Mouse (Mus musculus) forelimb bud, embryonic 11.5 days (tissue): ENCODE results near the gene Zfp36l1.
"Not testable (repeated sequence)": the region's sequence is repeated elsewhere in the genome, so short reads cannot be mapped to it uniquely, and the experiment has no call there.

Source experiments
- DNase-seq: peaks from one replicate; pipeline ENCODE4 v3.0.0-alpha.2; 2012; ENCODE audit warnings: low read depth, low spot score

Gene Zfp36l1

GRCm38 (mm10) chr12:80110546-80110870 lies 2.3 kb downstream of the Zfp36l1 start:
- DNase-seq: no peak

GRCm38 (mm10) chr12:80109753-80110545 lies 2.9 kb downstream of the Zfp36l1 start:
- DNase-seq: no peak

GRCm38 (mm10) chr12:80108896-80109668 lies 3.7 kb downstream of the Zfp36l1 start:
- not testable (repeated sequence) for DNase-seq

GRCm38 (mm10) chr12:80106896-80107667 lies 5.7 kb downstream of the Zfp36l1 start:
- DNase-seq: no peak

GRCm38 (mm10) chr12:80106138-80106895 lies 6.5 kb downstream of the Zfp36l1 start:
- no peak for DNase-seq

GRCm38 (mm10) chr12:80103521-80103973 lies 9.3 kb downstream of the Zfp36l1 start:
- DNase-seq: no peak

GRCm38 (mm10) chr12:80103089-80103488 lies 9.7 kb downstream of the Zfp36l1 start:
- DNase-seq: no peak

GRCm38 (mm10) chr12:80098825-80099224 lies 14.0 kb downstream of the Zfp36l1 start:
- DNase-seq: no peak

- no peak for DNase-seq
Observed at GRCm38 (mm10) chr12:80096734-80097133, 16.1 kb downstream of the Zfp36l1 start.

GRCm38 (mm10) chr12:80092787-80093186 lies 20.0 kb downstream of the Zfp36l1 start:
- DNase-seq: no peak

GRCm38 (mm10) chr12:80091080-80091479 lies 21.7 kb downstream of the Zfp36l1 start:
- DNase-seq: no peak

- DNase-seq: no peak
Observed at GRCm38 (mm10) chr12:80090529-80090928, 22.3 kb downstream of the Zfp36l1 start.

GRCm38 (mm10) chr12:80088143-80088542 lies 24.7 kb downstream of the Zfp36l1 start:
- DNase-seq: no peak

- DNase-seq: no peak
Observed at GRCm38 (mm10) chr12:80084446-80085112, 28.2 kb downstream of the Zfp36l1 start.

- DNase-seq: no peak
Observed at GRCm38 (mm10) chr12:80083937-80084336, 28.9 kb downstream of the Zfp36l1 start.

- DNase-seq: no peak
Observed at GRCm38 (mm10) chr12:80083133-80083821, 29.5 kb downstream of the Zfp36l1 start.

GRCm38 (mm10) chr12:80082730-80083129 lies 30.1 kb downstream of the Zfp36l1 start:
- no peak for DNase-seq

GRCm38 (mm10) chr12:80081440-80081839 lies 31.4 kb downstream of the Zfp36l1 start:
- DNase-seq: no peak

GRCm38 (mm10) chr12:80079937-80080336 lies 32.9 kb downstream of the Zfp36l1 start:
- DNase-seq: no peak

- DNase-seq: no peak
Observed at GRCm38 (mm10) chr12:80074331-80074730, 38.5 kb downstream of the Zfp36l1 start.
